Mouse (Mus musculus) gastrocnemius, adult 8-10 months (tissue): ENCODE results near the gene Mul1. TPM values are rescaled to one million over a fixed set of nuclear protein-coding genes. Genes with fewer than 3 reads are reported as not detected.
"Not testable (repeated sequence)": the region's sequence is repeated elsewhere in the genome, so short reads cannot be mapped to it uniquely, and the experiment has no call there.

Experiments used
- DNase-seq, 2 experiments: peaks; one replicate each; pipeline ENCODE4 v3.0.0; 2022; ENCODE audit warnings: low spot score in 2 of 2
- total RNA-seq, 4 experiments: library from RNA; stranded (reverse); gene quantifications; 2 replicates each; pipeline ENCODE4 v1.2.4; 2022

Mul1 gene
- total RNA-seq = 10 to 100 TPM; 39.7 to 47.7 (median 43.2) TPM

DNA sequence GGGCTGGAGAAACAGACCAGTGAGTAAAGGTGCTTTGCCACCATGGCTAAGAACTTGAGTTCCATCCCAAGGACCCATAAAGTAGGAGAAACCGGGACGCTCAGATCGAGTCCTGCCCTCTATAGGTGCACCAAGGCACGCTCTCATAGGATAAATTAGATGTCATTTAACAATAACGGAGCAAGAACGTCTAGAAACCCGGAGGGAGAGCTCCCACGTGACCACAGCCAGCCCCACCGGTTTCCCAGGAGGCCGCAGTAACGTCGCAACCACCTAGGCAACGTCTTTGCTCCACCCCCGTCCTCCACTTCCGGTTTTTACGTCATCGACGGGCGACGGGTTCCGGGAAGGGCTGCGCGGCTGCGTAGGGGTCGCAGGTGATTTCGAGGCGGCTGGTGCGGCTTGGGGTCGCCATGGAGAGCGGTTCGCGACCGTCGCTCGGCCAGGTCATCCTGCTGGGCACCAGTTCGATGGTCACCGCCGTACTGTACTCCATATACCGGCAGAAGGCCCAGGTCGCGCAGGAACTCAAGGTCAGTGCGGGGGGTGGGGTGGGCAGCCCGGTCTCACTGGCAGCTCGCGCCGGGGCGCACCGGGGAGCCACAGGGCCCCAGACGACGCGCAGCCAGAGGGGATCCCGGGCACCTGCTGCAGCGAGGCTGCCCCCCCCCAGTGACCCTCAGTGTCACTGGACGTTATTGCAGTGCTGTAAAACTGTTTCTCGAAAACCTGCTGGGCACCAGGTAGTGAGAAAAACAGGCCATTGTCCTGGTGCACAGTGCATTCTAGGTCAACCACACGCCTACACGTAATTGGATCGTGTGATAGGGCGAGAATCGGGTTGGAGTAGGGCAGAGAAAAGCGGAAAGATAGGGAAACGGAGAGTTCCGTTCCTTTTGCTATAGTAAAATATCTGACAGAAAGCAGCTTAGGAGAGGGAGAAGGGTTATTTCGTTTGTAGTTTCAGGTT lies at the start of gene Mul1:
Gene Mul1 (plus strand): TSS at position 325 of the 970 bp plus-strand sequence.
- peak; percentile 89 to 90 for DNase-seq

DNA sequence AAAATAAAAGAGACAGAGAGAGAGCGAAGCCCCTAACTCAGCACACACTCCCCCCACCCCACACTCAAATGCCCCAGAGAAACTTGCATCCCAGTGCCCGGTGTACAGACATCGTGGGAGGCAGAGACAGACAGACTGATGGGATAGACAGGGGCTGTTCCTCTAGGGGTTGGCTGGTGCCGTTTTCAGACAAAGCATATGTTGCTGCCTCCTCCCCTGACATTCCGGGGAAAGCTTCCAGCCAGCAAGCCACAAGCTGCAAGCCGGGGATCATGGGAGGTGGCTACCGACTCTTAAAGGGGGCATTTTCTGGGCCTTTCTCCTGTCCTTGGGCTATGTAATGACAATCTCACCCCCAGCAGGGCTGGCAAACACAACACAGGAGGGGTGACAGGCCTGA lies 40.8 kb upstream of the Mul1 start:
- DNase-seq = no peak

DNA sequence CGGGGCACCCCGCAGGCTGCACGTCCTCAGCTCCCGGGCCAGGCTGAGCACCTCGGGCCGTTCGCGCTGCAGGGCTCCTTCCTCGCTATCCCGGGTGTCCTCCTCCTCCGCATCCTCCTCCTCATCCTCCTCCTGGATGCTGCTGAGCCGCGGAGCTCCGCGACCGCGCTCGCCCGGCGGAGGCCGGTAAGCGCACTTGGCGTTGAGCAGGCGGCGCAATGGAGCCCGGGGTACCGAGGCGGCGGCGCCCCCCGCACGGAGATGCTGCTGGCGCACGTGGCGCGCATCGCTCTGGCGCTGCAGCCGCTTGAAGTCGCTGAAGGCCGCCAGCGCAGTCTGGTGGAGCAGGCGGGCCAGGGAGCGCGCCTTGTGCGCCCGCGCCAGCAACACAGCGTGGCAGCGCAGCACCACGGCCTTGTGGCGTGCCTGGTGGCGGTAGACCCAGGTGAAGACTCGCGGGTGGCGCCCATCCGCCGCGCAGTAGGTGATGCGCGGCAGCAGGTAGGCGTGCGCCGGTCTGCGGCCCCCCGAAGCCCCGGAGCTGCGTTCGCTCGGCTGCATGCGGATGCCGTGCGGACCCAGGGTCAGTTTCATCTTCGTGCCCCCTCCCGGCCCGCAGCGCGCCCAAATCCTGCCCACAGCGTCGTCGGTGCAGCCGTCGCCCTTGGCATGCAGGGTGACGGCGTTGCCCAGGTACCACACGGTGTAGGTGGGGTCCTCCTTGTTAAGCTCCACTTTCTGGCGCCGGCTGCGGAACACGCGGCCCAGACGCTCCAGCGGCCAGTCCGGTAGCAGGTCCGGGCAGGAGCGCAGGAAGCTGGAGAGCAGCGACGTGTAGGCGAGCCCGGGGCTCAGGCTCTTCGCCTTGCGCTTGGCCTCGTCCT lies 39.1 kb upstream of the Mul1 start:
- DNase-seq = no peak

DNA sequence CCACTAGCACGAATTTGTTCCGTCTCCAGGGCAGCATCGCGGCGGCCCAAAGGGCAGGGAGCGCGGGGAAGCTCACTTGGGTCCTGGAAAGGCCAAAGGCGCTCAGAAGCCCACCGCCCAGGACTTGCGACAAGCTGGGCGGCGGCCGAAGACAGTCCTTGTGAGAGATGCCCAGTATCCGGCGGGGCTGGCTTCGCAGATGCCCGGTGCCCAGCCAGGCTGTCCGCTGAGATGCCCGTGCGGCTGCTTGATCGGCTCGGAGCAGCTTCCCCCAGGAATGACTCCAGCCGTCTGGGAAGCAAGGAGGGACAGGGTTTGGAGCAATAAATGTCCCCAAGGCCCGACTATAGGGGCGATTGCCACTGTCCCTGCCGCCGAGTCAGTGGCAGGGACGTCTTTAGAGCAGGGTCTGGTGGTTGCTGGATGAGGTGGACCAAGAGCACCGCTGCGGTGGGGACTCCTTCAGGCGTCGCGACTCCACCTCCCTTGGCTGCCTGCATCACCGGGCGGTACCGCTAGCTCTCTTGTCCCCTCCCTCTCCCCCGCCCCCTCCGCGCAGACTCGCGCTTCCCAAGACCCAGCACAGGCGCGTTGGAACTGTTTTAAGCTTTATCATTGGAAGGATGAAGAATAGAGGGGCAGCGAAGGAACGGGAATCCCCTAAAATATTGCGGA lies 38.4 kb upstream of the Mul1 start, which contains the start of gene Fam43b:
Gene Fam43b (minus strand): TSS at position 558 of the 675 bp plus-strand sequence.
- no peak for DNase-seq

GRCm38 (mm10) chr4:138396711-138397110 lies 37.8 kb upstream of the Mul1 start:
- DNase-seq = no peak

DNA sequence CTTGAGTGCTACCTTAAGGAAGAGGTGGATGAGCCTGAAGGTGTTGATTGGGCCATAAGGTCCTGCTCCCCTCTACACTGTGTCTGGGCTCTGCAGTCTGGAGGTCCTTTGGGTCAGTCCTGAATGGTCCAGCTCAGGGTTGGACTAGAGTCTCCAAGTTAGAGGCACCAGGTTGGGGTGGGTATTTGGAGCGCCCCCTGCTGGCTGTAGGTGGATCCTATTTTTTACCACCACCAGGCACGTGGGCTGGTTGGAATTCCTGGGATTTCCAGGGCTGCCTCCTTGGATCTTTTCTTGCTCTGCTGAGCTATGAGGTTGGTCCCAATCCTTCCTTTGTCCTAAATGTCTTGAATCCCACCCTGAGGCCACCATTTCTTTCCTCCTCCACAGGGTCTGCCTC lies 29.7 kb upstream of the Mul1 start:
- DNase-seq = peak in 1 of 2 experiments; percentile 31

GRCm38 (mm10) chr4:138407479-138408194 lies 26.8 kb upstream of the Mul1 start:
- DNase-seq = no peak

- DNase-seq = no peak
Observed at GRCm38 (mm10) chr4:138411011-138411410, 23.5 kb upstream of the Mul1 start.

GRCm38 (mm10) chr4:138411504-138412121 lies 22.9 kb upstream of the Mul1 start:
- DNase-seq = no peak

- no peak for DNase-seq
Observed at GRCm38 (mm10) chr4:138414725-138415124, 19.7 kb upstream of the Mul1 start.

- DNase-seq = no peak
Observed at GRCm38 (mm10) chr4:138415991-138416390, 18.5 kb upstream of the Mul1 start.

- no peak for DNase-seq
Observed at GRCm38 (mm10) chr4:138416414-138416813, 18.1 kb upstream of the Mul1 start.

- DNase-seq = no peak
Observed at GRCm38 (mm10) chr4:138417882-138418281, 16.6 kb upstream of the Mul1 start.

DNA sequence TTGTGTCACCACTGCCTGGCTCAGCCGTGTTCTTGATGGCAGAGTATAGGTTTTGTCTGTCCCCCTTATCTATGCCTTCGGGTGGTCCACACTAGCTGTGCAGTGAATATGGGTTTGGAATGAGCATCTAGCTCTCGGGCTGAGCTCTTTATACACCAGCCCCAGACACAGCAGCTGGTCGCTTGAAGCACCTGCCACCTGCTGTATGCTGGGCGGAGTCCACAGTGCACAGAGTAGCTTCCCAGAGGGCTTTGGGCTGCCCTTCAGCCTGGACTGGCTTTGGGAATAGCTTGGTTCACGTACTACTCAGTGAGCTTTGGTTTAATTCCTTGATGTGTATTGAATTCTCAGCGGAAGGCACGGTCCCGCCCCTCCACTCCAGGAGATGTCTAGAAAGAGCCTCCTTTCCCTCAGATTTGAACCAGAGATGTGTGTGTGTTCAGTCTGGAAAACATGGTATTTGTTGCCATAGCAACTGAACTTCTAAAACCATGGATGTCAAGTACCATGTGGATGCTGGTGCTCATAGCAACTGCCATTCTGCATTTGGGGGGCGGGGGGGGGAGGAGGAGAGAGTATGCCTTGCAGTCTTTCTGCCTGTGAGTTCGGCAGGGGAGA lies 16.0 kb upstream of the Mul1 start:
- no peak for DNase-seq

- no peak for DNase-seq
Observed at GRCm38 (mm10) chr4:138425028-138425427, 9.4 kb upstream of the Mul1 start.

DNA sequence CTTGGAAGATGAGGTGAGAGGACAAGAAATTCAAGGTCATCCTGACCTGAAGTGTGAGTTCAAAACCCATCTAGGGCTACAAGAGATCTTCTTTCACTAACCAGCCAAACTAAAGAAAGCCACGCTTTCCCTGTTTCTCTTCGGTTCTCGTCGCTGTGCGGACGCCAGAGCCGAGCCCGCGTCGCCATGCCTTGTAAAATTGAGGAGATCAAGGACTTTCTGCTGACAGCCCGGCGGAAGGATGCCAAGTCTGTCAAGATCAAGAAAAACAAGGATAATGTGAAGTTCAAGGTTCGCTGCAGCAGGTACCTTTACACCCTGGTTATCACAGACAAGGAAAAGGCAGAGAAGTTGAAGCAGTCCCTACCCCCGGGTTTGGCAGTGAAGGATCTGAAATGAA lies 8.9 kb upstream of the Mul1 start:
- DNase-seq = not testable (repeated sequence)

- DNase-seq = peak; percentile 77 to 84
Observed at GRCm38 (mm10) chr4:138426778-138427705, 7.4 kb upstream of the Mul1 start.

DNA sequence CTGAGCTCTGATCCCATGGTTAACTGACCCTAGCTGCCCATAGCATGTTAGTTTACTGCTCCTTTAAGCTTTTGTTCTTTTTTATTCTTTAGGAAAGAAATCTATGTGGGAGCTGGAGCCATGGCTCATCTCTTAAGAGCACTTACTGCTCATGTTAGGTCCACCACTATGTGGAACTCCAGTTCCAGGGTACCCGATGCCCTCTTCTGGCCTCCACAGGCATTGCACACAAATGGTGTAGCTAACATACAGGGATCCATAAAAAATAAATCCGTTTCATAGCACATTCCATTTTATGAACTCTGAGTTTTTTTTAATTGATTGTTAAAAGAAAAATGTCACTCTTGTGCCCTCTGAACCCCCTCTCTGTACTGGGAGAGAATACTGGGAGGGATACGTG lies 4.7 kb upstream of the Mul1 start:
- DNase-seq = no peak

DNA sequence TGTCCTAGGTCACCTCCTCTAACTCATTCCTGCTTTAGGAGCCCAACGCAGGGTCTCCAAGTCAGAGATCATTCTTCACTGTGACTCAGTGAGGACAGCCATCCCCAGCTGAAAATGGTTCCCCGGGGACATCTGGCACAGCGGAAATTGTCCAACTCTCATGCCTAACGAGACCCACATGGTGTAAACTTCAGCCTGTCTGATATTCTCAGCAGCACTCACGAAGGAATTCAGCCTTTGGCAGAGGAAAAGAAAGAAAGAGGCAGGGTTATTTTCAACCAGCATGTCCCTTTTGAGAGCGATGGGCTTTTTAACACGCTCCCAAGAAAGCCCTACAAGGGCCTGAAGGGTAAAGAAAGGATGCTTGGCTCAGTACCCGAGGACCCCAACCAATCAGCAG lies 3.1 kb upstream of the Mul1 start:
- DNase-seq = no peak
